In the genomic region with DNA sequence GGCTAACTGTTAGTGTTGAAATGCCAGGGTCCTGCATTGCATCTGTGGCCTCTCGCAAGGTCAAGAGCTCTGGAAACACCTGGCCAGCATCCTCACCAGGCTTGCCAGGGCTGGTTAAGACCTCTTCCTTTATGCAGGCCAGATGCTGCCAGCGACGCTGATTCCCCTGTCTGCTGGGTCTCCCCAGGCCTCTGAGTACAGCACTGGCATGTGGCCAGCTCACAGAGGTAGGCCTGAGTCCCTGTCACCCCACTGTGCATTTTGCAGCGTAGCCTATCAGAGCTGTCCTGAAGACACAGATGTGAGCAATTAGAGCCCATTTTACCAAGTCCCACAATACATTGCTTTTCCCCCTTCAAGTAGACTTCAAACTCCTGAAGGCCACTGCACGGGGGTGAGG, we compare ENCODE assay signal across 19 mouse cellular contexts. TPM values are rescaled to one million over a fixed set of nuclear protein-coding genes. Genes with fewer than 3 reads are reported as not detected.
A peak's percentile ranks its signal among the peaks of the same experiment; 100 is the strongest.
DNase-seq lines count a peak whose midpoint lies in the region; ATAC-seq lines count a peak whose summit lies in the region.
"Had no signal": no experiment of that assay in that cellular context is flagged by ENCODE, and none has a peak within 500 bp of the region (broad histone marks: within the 10 kb centered on the region; RNA-seq: fewer than 3 reads in every experiment).

No protein-coding gene starts in this region.

- peaks cover 9% of the 10 kb centered on the region for H3K4me1 ChIP-seq in forebrain, embryonic 13.5 days
- peaks cover 3% of the 10 kb centered on the region; the same call in 1 of the 2 replicates for H3K4me1 ChIP-seq in forebrain, embryonic 12.5 days
- H3K4me1 ChIP-seq in hindbrain, embryonic 10.5 days (replicated peaks), result peaks cover 31% of the 10 kb centered on the region
- H3K4me1 ChIP-seq in hindbrain, embryonic 14.5 days (replicated peaks; ENCODE audit: control insufficient read depth, insufficient read depth, low read length), result 0 out of 2 replicates have a peak, but pooled peaks cover 3% of the 10 kb centered on the region
- H3K4me1 ChIP-seq in limb, embryonic 10.5 days, result peaks cover 27% of the 10 kb centered on the region
- H3K4me1 ChIP-seq: liver, embryonic 15.5 days; midbrain, embryonic 15.5 days had no signal

- no peaks in the 10 kb centered on the region for H3K36me3 ChIP-seq in forebrain, embryonic 13.5 days (ENCODE audit: poor library complexity, severe bottlenecking)
- H3K36me3 ChIP-seq in forebrain, embryonic 12.5 days (replicated peaks), result no peaks in the 10 kb centered on the region
- H3K36me3 ChIP-seq in hindbrain, embryonic 10.5 days, result no peaks in the 10 kb centered on the region
- H3K36me3 ChIP-seq in hindbrain, embryonic 14.5 days (replicated peaks; ENCODE audit: control insufficient read depth, insufficient read depth), result no peaks in the 10 kb centered on the region
- no peaks in the 10 kb centered on the region for H3K36me3 ChIP-seq in limb, embryonic 10.5 days
- H3K36me3 ChIP-seq: liver, embryonic 15.5 days; midbrain, embryonic 15.5 days had no signal

- H3K27me3 ChIP-seq in forebrain, embryonic 13.5 days, result no peaks in the 10 kb centered on the region
- no peaks in the 10 kb centered on the region for H3K27me3 ChIP-seq in forebrain, embryonic 12.5 days
- no peaks in the 10 kb centered on the region for H3K27me3 ChIP-seq in hindbrain, embryonic 10.5 days (ENCODE audit: insufficient read depth, poor library complexity, severe bottlenecking)
- H3K27me3 ChIP-seq in hindbrain, embryonic 14.5 days (ENCODE audit: control insufficient read depth, insufficient read depth, low read length), result no peaks in the 10 kb centered on the region
- no peaks in the 10 kb centered on the region for H3K27me3 ChIP-seq in limb, embryonic 10.5 days (ENCODE audit: low read depth, poor library complexity, severe bottlenecking)
- H3K27me3 ChIP-seq: liver, embryonic 15.5 days; midbrain, embryonic 15.5 days had no signal

- no peak overlapping the region for H3K9ac ChIP-seq in forebrain, embryonic 13.5 days
- no peak overlapping the region for H3K9ac ChIP-seq in forebrain, embryonic 12.5 days
- H3K9ac ChIP-seq in hindbrain, embryonic 14.5 days, result no peak overlapping the region
- H3K9ac ChIP-seq: liver, embryonic 15.5 days; midbrain, embryonic 15.5 days had no signal

- ATAC-seq in forebrain, embryonic 13.5 days, result peak; percentile 36; the same call in 1 of the 2 replicates
- ATAC-seq in forebrain, embryonic 12.5 days (ENCODE audit: low FRiP score), result no peak
- no peak for ATAC-seq in hindbrain, embryonic 14.5 days (ENCODE audit: low FRiP score)
- ATAC-seq: inflammation-experienced regulatory T-cells, adult 6 months; lung, postnatal 0 days; midbrain, embryonic 15.5 days had no signal

- no peak overlapping the region for H3K4me3 ChIP-seq in forebrain, embryonic 13.5 days
- H3K4me3 ChIP-seq in forebrain, embryonic 12.5 days (replicated peaks), result no peak overlapping the region
- H3K4me3 ChIP-seq in hindbrain, embryonic 10.5 days, result no peak overlapping the region
- no peak overlapping the region for H3K4me3 ChIP-seq in hindbrain, embryonic 14.5 days (replicated peaks; ENCODE audit: low read length)
- no peak overlapping the region for H3K4me3 ChIP-seq in limb, embryonic 10.5 days
- H3K4me3 ChIP-seq: erythroblast, embryonic 14.5 days; liver, embryonic 15.5 days; midbrain, embryonic 15.5 days had no signal

- peak; percentile 20 for DNase-seq in hindbrain, embryonic 10.5 days (ENCODE audit: low spot score)
- DNase-seq in hindbrain, embryonic 14.5 days (ENCODE audit: low spot score), result no peak
- DNase-seq in embryo, embryonic 10.5 days (ENCODE audit: low spot score), result peak; percentile 24
- peak; percentile 54 for DNase-seq in limb, embryonic 10.5 days (ENCODE audit: low spot score)
- no peak for DNase-seq in kidney, adult 11 months
- DNase-seq in gastrocnemius, postnatal 10 days, result no peak
- DNase-seq: adrenal gland, postnatal 14 days; cerebellum, adult 2 months; heart, postnatal 14 days; layer of hippocampus, postnatal 36 days; left cerebral cortex, postnatal 4 days had no signal

- no peaks in the 10 kb centered on the region for H3K9me3 ChIP-seq in forebrain, embryonic 13.5 days (replicated peaks)
- no peaks in the 10 kb centered on the region for H3K9me3 ChIP-seq in forebrain, embryonic 12.5 days
- no peaks in the 10 kb centered on the region for H3K9me3 ChIP-seq in hindbrain, embryonic 10.5 days
- no peaks in the 10 kb centered on the region for H3K9me3 ChIP-seq in hindbrain, embryonic 14.5 days (ENCODE audit: control insufficient read depth, low read length)
- H3K9me3 ChIP-seq in limb, embryonic 10.5 days (replicated peaks), result no peaks in the 10 kb centered on the region
- H3K9me3 ChIP-seq: liver, embryonic 15.5 days; midbrain, embryonic 15.5 days had no signal

- no peak overlapping the region for H3K4me2 ChIP-seq in forebrain, embryonic 13.5 days
- no peak overlapping the region for H3K4me2 ChIP-seq in forebrain, embryonic 12.5 days
- no peak overlapping the region for H3K4me2 ChIP-seq in hindbrain, embryonic 14.5 days (replicated peaks)
- H3K4me2 ChIP-seq: liver, embryonic 15.5 days; midbrain, embryonic 15.5 days had no signal

- H3K27ac ChIP-seq in forebrain, embryonic 13.5 days, result peak overlapping the region; percentile 15
- no peak overlapping the region; the same call in 1 of the 2 replicates for H3K27ac ChIP-seq in forebrain, embryonic 12.5 days
- peak overlapping the region; percentile 59; the same call in 1 of the 2 replicates for H3K27ac ChIP-seq in hindbrain, embryonic 10.5 days
- H3K27ac ChIP-seq in hindbrain, embryonic 14.5 days, result no peak overlapping the region
- H3K27ac ChIP-seq in limb, embryonic 10.5 days, result peak overlapping the region; percentile 71
- H3K27ac ChIP-seq: liver, embryonic 15.5 days; midbrain, embryonic 15.5 days; stomach, postnatal 0 days had no signal

- WGBS in forebrain, embryonic 13.5 days, result 53% methylated on average over 5 of the region's 5 CpGs
- 46% methylated on average over 5 of the region's 5 CpGs for WGBS in forebrain, embryonic 12.5 days
- WGBS in hindbrain, embryonic 10.5 days, result 59% methylated on average over 5 of the region's 5 CpGs
- 57% methylated on average over 5 of the region's 5 CpGs for WGBS in hindbrain, embryonic 14.5 days
- WGBS in limb, embryonic 10.5 days, result 57% methylated on average over 5 of the region's 5 CpGs

RNA-seq across cellular contexts. Expression of a gene that starts 46.1 kb away (rescaled TPM):
- 3.4 and 4.5 TPM in 2 replicates for polyA plus RNA-seq in forebrain, embryonic 13.5 days (2015; fragmentation: Nextera tagmentation; extraction: Ambion mirVana)
- polyA plus RNA-seq in forebrain, embryonic 12.5 days (2016; fragmentation: Nextera tagmentation; extraction: Ambion mirVana), result 4.8 and 6.0 TPM in 2 replicates
- 9.2 and 12.1 TPM in 2 replicates for polyA plus RNA-seq in hindbrain, embryonic 10.5 days (2016; fragmentation: Nextera tagmentation; extraction: Ambion mirVana)
- polyA plus RNA-seq in hindbrain, embryonic 14.5 days (2014; fragmentation: Nextera tagmentation; extraction: Ambion mirVana), result 6.5 and 6.6 TPM in 2 replicates
- polyA plus RNA-seq in limb, embryonic 10.5 days (2016; fragmentation: Nextera tagmentation; extraction: Ambion mirVana), result 7.0 and 10.8 TPM in 2 replicates
- 1 to 10 TPM; 4.3 to 4.9 TPM for total RNA-seq in gastrocnemius, postnatal 10 days (2021)

Comparison
In these comparisons a context has a peak if more than half of its experiments do, and no peak if none do; other contexts are left out.
1. H3K27ac ChIP-seq: peak in forebrain, embryonic 13.5 days (single experiment), hindbrain, embryonic 10.5 days (single experiment) and limb, embryonic 10.5 days (single experiment); none in forebrain, embryonic 12.5 days (single experiment) and hindbrain, embryonic 14.5 days (single experiment).
2. DNase-seq: peak in hindbrain, embryonic 10.5 days (single experiment), embryo, embryonic 10.5 days (single experiment) and limb, embryonic 10.5 days (single experiment); none in hindbrain, embryonic 14.5 days (single experiment), kidney, adult 11 months (single experiment) and gastrocnemius, postnatal 10 days (single experiment).